Mouse (Mus musculus) cerebellum, postnatal 36 days (tissue): ENCODE results near the gene Hsdl1.

Experiments used
- DNase-seq, 2 experiments: peaks; one replicate each; pipeline ENCODE4 v3.0.0; 2021 to 2022; ENCODE audit warnings: mixed read lengths in 2 of 2

Hsdl1 gene

DNA sequence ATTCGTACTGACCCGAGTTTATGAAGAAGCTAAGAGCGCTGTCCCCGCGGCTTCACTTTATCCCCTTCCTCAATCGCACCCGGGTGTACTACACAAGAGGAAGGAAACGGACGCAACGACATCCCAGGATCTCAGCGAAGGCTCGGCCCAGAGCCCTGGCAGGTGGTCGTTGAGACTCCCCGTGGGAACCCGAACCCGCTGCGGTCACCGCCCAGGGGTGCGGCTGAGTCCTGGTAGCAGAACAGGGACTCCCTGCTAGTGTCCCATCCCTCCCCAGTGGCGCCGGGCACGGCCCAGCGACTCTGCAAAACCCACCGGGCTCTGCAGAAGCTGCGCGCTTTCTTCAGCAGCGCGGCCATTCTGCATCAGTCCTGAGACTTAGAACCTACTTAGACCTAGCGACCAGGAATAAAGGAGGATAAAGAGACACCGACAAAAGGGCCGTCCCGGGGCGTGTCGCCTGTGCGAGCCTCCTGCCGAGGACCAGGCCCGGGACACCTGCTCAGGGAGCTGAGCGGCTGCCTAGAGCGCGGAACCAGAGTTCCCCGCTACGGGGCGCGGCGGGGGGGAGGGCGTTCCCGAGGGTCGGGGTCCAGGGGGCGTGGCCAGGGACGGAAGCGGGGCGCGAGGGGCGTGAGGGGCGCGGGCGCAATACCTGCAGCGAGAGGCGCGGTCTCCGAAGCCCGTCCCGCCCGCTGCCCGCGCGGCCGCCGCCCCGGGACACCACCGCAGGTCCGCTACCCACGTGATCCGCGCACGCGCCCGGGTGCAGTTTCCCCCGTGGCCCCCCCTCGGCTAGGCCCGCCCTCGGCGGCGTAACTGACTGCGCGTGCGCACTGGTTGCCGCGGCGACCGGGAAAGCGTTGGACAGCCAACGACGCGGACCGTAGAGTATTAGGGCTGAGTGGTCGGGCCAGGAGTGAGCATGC, at the start of gene Hsdl1, which contains the start of gene Dnaaf1:
Gene Hsdl1, minus strand, starts transcription at position 747 of the 929 bp plus-strand sequence.
Gene Dnaaf1, plus strand, starts transcription at position 799 of the 929 bp plus-strand sequence.
- DNase-seq = peak; percentile 96 to 99

- DNase-seq = no peak
Observed at GRCm38 (mm10) chr8:119623744-119624143, 48.8 kb upstream of the Hsdl1 start.

GRCm38 (mm10) chr8:119623061-119623460, 48.1 kb upstream of the Hsdl1 start:
- DNase-seq = no peak

DNA sequence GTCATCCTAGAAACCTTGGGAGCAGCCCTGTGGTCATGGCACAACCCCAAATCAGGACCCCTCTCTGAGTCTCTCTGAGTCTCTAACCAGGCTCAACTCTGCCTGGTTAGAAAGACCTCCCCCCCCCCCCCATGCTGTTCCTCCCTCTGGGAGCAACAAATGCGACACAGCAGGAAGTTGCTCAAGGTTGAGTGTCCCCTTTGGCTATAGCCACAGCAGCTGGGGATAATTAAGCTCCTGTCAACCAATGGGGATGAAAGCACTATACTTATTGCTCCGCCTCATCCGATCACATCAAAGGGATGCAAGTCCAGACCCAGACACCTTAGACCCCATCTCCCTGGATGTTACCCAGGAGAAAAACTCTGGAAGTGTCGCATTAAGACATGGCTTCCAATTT, 47.6 kb upstream of the Hsdl1 start:
- no peak for DNase-seq

DNA sequence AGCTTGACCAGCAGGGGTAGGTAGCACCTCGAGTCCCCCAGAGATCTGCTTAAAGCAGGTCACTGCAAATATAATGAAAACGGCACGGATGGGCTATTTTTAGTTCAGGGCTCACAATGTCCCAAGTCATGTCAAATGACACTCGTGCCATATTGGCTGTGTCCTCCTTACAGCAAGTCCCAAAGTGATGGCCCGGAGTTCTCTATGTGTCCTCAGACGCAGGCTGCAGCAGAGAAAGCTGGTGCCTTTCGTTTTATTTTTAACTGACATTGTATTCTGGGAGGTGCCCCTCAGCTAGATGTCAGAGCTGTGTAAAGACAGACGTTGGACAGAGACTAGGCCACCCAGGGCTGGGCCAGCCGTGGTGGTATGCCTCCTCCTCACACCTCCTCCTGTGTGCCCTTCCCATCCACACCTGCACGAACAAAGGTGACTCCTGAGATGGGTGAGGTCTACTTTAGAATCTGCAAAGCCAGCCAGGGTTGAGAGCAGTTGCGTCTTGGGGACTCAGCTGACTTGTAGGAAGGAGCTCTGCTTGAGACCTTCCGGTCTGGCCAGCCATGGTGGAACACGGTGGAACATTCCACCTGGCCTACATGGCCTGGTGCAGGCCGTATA, 46.0 kb upstream of the Hsdl1 start:
- DNase-seq = no peak

- no peak for DNase-seq
Observed at GRCm38 (mm10) chr8:119620116-119620840, 45.3 kb upstream of the Hsdl1 start.

GRCm38 (mm10) chr8:119618887-119619286, 43.9 kb upstream of the Hsdl1 start:
- no peak for DNase-seq

- no peak for DNase-seq
Observed at GRCm38 (mm10) chr8:119617586-119617985, 42.6 kb upstream of the Hsdl1 start.

DNA sequence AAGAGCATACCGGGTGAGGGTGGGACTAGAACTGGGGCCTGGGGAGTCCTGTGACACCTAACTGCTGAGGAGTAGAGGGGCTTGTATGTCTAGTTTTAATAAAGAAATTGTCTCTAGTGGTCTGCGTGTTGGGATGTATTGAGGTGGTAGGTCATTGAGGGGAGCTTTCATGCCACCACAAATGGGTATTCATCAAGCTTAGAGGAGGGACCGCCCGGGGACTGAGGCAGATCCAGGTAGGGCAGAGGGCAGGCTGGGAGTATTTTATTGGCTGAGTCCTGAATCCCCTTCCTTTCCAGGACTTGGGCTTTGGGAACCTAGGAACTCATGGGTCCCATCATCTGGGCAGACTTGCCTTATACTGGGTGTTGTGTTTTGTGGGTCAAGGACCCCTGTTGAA, 41.8 kb upstream of the Hsdl1 start:
- DNase-seq = no peak

GRCm38 (mm10) chr8:119616358-119616757, 41.4 kb upstream of the Hsdl1 start:
- no peak for DNase-seq

DNA sequence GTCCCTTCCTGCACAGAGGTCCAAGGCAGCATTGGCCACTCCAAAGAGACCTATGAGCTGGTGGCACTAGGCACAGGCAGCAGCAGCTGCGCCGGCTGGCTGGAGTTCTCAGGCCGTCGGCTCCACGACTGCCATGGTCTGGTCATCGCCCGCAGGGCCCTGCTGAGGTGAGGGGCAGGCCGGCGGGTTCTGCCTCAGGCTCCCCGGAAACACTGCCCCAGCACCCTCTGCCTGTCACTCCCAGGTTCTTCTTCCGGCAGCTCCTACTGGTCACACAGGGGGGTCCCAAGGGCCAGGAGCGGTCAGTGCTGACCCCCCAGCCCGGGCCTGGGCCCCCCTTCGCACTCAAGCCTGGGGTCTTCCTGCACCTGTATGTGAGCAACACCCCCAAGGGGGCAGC, 40.1 kb upstream of the Hsdl1 start:
- DNase-seq = no peak

DNA sequence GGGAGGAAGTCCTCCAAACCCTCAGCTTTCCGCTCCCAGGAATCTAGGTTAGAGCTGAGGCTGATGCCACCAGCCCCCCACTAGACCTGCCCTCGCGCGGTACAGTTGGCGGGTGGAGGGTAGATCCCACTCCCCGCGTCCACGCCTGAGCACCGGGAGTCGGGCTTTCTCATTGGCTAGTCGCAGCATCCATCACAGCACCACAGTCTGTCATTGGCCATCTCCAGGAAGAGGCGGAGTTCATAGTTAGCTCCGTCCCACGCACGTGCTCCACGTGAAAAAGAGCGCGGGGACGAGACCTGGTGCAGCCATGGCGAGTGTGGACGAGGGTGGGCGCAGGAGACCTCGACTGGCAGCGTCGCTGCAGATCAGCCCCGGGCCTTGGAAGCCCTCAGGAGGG, 37.5 kb upstream of the Hsdl1 start, which contains the start of gene Adad2:
Gene Adad2, plus strand, starts transcription at position 277 of the 400 bp plus-strand sequence.
- no peak for DNase-seq

- DNase-seq = no peak
Observed at GRCm38 (mm10) chr8:119606224-119606623, 31.2 kb upstream of the Hsdl1 start.

DNA sequence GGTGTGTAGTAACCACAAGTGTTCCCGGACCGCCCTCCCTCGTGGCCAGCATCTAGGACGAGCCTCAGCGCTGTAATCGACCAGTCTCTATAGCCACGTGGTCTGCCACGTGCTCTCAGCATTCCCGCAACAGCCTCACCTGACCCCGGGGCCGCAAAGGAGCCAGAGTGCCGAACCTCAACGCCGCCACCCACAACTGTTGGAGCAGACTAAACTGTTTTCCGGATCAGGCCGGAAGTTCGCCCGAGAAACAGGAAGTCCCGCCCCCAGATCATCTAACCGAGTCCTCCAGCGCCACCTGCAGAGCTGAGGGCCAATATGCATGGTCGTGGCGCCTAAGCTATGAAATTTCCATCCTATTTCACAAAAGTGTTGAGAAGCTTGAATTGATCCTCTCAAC, 30.0 kb upstream of the Hsdl1 start, which contains the start of gene Taf1c:
Gene Taf1c, minus strand, starts transcription at position 227 of the 400 bp plus-strand sequence.
- DNase-seq = peak; percentile 94 to 96

DNA sequence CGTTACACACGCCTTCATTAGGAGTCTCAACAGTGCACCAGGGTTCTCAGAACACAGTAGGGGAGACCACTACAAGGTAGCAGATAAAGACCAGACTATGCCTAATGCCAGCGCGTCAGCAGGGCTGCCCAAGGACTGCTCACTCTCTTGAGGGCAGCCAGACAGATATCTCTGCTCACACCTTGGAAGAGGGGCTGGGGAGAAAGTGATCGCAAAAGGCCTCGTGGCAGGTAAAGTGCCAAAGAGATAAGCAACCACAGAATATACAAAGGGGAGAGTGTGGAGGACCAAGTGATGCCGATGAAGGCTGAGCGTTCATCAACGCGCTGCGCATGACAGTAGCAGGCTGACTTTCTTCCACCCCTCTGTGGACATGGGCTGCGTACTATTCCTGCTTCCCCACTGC, 29.4 kb upstream of the Hsdl1 start:
- DNase-seq = no peak

GRCm38 (mm10) chr8:119603771-119604170, 28.8 kb upstream of the Hsdl1 start:
- DNase-seq = no peak

DNA sequence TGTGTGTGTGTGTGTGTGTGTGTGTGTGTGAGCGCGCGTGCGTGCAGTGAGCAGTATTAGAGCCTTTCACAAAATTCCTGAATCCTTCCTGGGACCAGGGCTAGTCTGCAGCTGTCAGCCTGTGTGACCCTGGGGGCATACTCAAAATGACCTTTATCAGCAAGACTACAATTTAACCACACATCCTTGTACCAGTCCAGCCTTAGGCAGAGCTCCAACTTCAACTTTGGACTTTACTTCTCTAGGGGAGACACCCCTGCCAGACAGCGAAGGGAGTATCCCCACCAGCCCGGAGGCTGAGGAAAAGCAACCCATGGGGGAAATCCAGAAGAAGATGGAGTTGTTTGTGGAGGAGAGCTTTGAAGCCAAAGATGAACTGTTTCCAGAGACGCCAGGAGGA, 16.5 kb upstream of the Hsdl1 start:
- no peak for DNase-seq

DNA sequence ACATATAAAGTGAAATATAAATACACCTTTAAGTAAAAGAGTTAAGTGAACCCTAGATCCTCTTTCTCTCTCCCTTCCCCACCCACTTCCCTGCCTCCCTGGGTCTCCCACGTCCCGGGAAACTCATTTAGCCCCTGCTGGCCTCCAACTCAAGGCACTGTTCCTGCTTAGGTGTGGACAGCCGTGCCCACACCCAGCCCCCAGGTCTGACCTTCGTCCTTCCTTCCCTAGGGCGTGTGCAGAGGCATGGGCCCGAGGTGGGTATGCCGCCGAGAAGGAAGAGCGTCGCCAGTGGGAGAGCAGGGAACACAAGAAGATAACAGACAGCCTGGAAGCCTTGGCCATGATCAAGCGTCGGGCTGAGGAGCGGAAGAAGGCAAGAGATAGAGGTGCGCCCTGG, 15.4 kb upstream of the Hsdl1 start:
- no peak for DNase-seq

- no peak for DNase-seq
Observed at GRCm38 (mm10) chr8:119588844-119589243, 13.9 kb upstream of the Hsdl1 start.

DNA sequence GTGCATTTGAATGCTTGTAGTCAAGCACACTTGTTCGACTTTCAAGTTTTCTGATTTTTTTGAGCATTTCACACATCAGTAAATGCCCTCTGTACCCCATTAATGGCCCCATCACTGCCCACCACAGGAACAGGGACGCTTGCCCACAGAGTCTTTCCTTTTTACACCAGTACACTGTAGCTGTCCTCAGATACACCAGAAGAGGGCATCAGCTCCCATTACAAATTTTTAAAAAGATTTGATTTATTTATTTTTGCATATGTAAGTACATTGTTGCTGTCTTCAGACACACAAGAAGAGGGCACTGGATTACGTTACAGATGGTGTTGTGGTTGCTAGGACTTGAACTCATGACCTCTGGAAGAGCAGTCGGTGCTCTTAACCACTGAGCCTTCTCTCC, 13.3 kb upstream of the Hsdl1 start:
- DNase-seq = no peak

- DNase-seq = no peak
Observed at GRCm38 (mm10) chr8:119585901-119586300, 10.9 kb upstream of the Hsdl1 start.

- DNase-seq = no peak
Observed at GRCm38 (mm10) chr8:119580441-119581161, 5.6 kb upstream of the Hsdl1 start.

- DNase-seq = no peak
Observed at GRCm38 (mm10) chr8:119579096-119579495, 4.1 kb upstream of the Hsdl1 start.
